Mouse (Mus musculus): ENCODE results near the gene Ric8a. TPM values are rescaled to one million over a fixed set of nuclear protein-coding genes. Genes with fewer than 3 reads are reported as not detected.
A peak's percentile ranks its signal among the peaks of the same experiment; 100 is the strongest.

Ric8a gene
- polyA plus RNA-seq, 1 experiment, result 53.1 TPM

DNA sequence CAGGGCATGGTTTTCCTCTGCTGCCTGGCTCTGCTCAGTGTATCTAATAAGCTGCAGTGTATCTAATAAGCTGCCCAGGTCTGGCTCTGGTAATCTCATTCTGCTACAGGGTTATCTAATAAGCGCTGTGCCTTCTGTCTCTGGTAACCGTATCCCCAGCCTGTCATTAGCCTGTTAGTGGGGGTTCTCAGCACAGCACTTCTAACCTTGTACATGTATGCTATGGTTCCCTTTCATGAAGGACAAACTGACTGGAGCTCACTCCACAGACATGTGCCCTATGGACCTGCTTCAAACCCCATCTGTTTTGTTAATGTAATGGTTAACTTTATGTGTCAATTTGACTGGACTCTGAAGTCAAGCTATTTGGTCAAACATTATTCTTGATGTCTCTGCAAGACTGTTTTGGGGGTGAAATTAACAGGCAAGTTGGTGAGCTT is 48.9 kb downstream of the Ric8a start:
- Histone ChIP-seq H3K27me3 (replicated peaks; ENCODE audit: control insufficient read depth, insufficient read depth, low read length) (no peaks in the 10 kb centered on the region), H3K4me3 (ENCODE audit: insufficient read depth, low read depth, low read length) (peak overlapping the region; percentile 48; the same call in 1 of the 2 replicates), H3K27ac (ENCODE audit: insufficient read depth, low read depth, low read length) (peak overlapping the region; percentile 94), H3K4me1 (ENCODE audit: control insufficient read depth, insufficient read depth, low read length) (peaks cover 2% of the 10 kb centered on the region; the same call in 1 of the 2 replicates), H3K36me3 (ENCODE audit: control insufficient read depth, insufficient read depth, low read length) (no peaks in the 10 kb centered on the region)
- WGBS, result 68% methylated on average over 2 of the region's 2 CpGs
- DNase-seq, result peak; percentile 85
- TF ChIP-seq POLR2A (IDR thresholded peaks at IDR 0.05; ENCODE audit: low read depth, low read length) (no peak), CTCF (conservative IDR thresholded peaks at IDR 0.05; ENCODE audit: insufficient read depth, insufficient read length, low read depth, low read length) (no peak)

DNA sequence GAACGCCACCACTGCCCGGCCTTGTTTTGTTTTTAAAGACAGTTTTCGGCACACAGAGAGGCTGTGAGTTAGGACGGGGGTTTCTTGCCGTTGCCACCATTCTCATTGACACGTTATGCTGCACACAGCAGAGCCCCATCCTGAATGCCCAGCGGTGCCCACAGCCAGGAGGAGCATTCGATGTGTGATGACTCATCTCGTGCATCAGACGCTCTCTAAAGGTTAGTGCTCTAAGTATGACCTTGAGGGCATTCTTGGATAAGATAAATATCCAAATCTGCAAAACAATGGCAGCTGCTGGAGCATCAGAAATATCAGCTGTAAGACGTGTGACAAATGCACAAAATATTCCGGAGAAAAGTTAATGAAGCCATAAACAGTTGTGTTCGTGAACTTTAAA is 50.4 kb downstream of the Ric8a start:
- no peaks in the 10 kb centered on the region for H3K36me3 ChIP-seq (ENCODE audit: control insufficient read depth, insufficient read depth, low read length)
- peaks cover 3% of the 10 kb centered on the region; the same call in 1 of the 2 replicates for H3K4me1 ChIP-seq (ENCODE audit: control insufficient read depth, insufficient read depth, low read length)
- no peak for DNase-seq
- WGBS, result 59% methylated on average over 13 of the region's 13 CpGs
- H3K27me3 ChIP-seq (replicated peaks; ENCODE audit: control insufficient read depth, insufficient read depth, low read length), result no peaks in the 10 kb centered on the region
- H3K27ac ChIP-seq (ENCODE audit: insufficient read depth, low read depth, low read length), result peak overlapping the region; percentile 87
- peak overlapping the region; percentile 48 for H3K4me3 ChIP-seq (ENCODE audit: insufficient read depth, low read depth, low read length)
- TF ChIP-seq POLR2A (IDR thresholded peaks at IDR 0.05; ENCODE audit: low read depth, low read length), result no peak
- TF ChIP-seq CTCF (conservative IDR thresholded peaks at IDR 0.05; ENCODE audit: insufficient read depth, insufficient read length, low read depth, low read length), result no peak

DNA sequence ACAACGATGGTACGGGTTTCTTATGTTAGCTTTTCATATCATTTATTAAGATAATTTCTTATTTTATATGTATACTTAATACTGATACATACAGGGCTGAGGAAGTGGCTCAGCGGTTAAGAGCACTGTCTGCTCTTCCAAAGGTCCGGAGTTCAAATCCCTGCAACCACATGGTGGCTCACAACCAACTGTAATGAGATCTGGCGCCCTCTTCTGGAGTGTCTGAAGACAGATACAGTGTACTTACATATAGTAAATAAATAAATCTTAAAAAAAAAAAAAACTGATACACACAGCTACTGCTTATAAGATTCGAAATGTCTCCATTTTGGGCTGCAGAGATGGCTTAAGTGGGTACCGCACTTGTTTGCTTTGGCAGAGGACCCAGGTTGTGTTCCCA is 50.9 kb downstream of the Ric8a start:
- Histone ChIP-seq H3K4me3 (ENCODE audit: insufficient read depth, low read depth, low read length) (no peak overlapping the region), H3K36me3 (ENCODE audit: control insufficient read depth, insufficient read depth, low read length) (no peaks in the 10 kb centered on the region), H3K4me1 (ENCODE audit: control insufficient read depth, insufficient read depth, low read length) (peaks cover 8% of the 10 kb centered on the region; the same call in 1 of the 2 replicates), H3K27me3 (replicated peaks; ENCODE audit: control insufficient read depth, insufficient read depth, low read length) (no peaks in the 10 kb centered on the region), H3K27ac (ENCODE audit: insufficient read depth, low read depth, low read length) (no peak overlapping the region)
- TF ChIP-seq POLR2A (IDR thresholded peaks at IDR 0.05; ENCODE audit: low read depth, low read length) (no peak), CTCF (conservative IDR thresholded peaks at IDR 0.05; ENCODE audit: insufficient read depth, insufficient read length, low read depth, low read length) (0 out of 2 replicates have a peak, but pooled peaks have one; percentile 7)
- 83% methylated on average over 7 of the region's 7 CpGs for WGBS
- peak; percentile 30 for DNase-seq

DNA sequence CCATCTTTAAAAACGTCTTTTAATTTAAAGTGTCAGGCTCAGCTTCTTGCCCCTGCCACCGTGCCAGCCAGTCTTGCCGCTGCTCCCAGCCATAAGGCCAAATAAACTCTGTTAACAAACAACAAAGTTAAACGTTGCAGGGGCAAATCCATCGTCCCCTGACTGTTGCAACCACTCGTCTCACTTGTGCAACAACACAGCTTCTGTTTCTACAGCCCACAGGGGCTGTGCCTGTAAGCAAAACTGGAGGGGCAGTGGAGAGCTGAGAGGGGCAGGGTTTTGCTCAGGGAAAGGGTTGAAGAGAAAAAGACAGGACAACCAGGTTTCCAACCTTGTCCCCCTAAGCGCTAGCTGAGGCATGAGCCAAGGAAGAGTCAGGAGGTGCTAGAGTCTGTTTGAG is 51.4 kb downstream of the Ric8a start:
- TF ChIP-seq POLR2A (IDR thresholded peaks at IDR 0.05; ENCODE audit: low read depth, low read length), result no peak
- no peak for TF ChIP-seq CTCF (conservative IDR thresholded peaks at IDR 0.05; ENCODE audit: insufficient read depth, insufficient read length, low read depth, low read length)
- 42% methylated on average over 7 of the region's 7 CpGs for WGBS
- no peak overlapping the region for H3K4me3 ChIP-seq (ENCODE audit: insufficient read depth, low read depth, low read length)
- H3K27ac ChIP-seq (ENCODE audit: insufficient read depth, low read depth, low read length), result no peak overlapping the region; the same call in 1 of the 2 replicates
- no peaks in the 10 kb centered on the region for H3K36me3 ChIP-seq (ENCODE audit: control insufficient read depth, insufficient read depth, low read length)
- peaks cover 8% of the 10 kb centered on the region; the same call in 1 of the 2 replicates for H3K4me1 ChIP-seq (ENCODE audit: control insufficient read depth, insufficient read depth, low read length)
- no peak for DNase-seq
- H3K27me3 ChIP-seq (replicated peaks; ENCODE audit: control insufficient read depth, insufficient read depth, low read length), result no peaks in the 10 kb centered on the region

DNA sequence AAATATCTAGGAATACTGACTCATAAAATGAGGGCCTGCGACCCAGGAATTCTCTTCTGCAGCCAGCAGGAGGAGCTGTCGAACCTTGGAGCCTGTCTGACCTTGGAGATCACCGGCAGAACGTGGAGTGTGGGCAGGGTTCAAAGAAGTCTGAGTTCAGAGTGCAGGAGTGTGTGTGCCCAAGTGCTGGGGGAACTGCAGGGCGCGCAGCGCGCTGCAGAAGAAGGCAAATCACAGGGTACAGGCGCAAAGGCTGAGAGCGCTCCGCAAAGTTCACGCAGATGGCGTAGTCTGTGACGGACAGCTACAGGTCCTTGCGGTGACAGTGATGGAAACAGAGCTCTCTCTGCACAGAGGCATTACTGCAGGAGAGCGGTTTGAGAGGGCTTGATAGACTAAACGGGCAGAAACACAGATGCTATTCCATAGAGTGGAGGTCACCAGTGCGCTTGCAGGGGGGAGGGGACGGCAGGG is 51.9 kb downstream of the Ric8a start:
- peak overlapping the region; percentile 30 for H3K4me3 ChIP-seq (ENCODE audit: insufficient read depth, low read depth, low read length)
- DNase-seq, result peak; percentile 94
- no peaks in the 10 kb centered on the region for H3K36me3 ChIP-seq (ENCODE audit: control insufficient read depth, insufficient read depth, low read length)
- no peaks in the 10 kb centered on the region for H3K27me3 ChIP-seq (replicated peaks; ENCODE audit: control insufficient read depth, insufficient read depth, low read length)
- H3K4me1 ChIP-seq (ENCODE audit: control insufficient read depth, insufficient read depth, low read length), result peaks cover 8% of the 10 kb centered on the region; the same call in 1 of the 2 replicates
- peak overlapping the region; percentile 6; the same call in 1 of the 2 replicates for H3K27ac ChIP-seq (ENCODE audit: insufficient read depth, low read depth, low read length)
- peak; percentile 91 for TF ChIP-seq CTCF (conservative IDR thresholded peaks at IDR 0.05; ENCODE audit: insufficient read depth, insufficient read length, low read depth, low read length)
- no peak for TF ChIP-seq POLR2A (IDR thresholded peaks at IDR 0.05; ENCODE audit: low read depth, low read length)
- 1% methylated on average over 19 of the region's 19 CpGs for whole genome bisulfite sequencing

DNA sequence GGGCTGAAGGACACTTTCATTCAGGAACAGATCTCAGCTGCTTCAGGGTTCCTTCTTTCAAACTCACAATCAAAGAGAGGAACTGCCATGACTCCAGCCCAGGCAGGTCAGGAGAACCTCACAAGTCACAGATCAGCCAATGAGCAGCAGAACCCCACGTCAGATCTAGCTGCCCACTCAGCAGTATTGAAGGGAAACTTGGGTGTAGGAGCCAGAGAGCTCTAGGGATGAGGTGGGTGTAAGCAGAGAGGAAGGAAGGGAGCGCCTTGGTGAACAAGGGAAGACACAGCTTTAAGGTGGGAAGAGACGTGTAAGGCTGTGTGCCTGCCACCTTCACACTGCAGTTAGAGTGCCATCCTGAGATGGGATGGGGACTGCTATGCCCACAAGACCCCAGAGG is 55.5 kb downstream of the Ric8a start:
- peaks cover 12% of the 10 kb centered on the region; the same call in 1 of the 2 replicates for H3K4me1 ChIP-seq (ENCODE audit: control insufficient read depth, insufficient read depth, low read length)
- TF ChIP-seq POLR2A (IDR thresholded peaks at IDR 0.05; ENCODE audit: low read depth, low read length) (no peak), CTCF (conservative IDR thresholded peaks at IDR 0.05; ENCODE audit: insufficient read depth, insufficient read length, low read depth, low read length) (no peak)
- 59% methylated on average over 3 of the region's 3 CpGs for WGBS
- no peaks in the 10 kb centered on the region for H3K36me3 ChIP-seq (ENCODE audit: control insufficient read depth, insufficient read depth, low read length)
- DNase-seq, result no peak
- no peak overlapping the region for H3K4me3 ChIP-seq (ENCODE audit: insufficient read depth, low read depth, low read length)
- no peaks in the 10 kb centered on the region for H3K27me3 ChIP-seq (replicated peaks; ENCODE audit: control insufficient read depth, insufficient read depth, low read length)
- peak overlapping the region; percentile 77 for H3K27ac ChIP-seq (ENCODE audit: insufficient read depth, low read depth, low read length)

DNA sequence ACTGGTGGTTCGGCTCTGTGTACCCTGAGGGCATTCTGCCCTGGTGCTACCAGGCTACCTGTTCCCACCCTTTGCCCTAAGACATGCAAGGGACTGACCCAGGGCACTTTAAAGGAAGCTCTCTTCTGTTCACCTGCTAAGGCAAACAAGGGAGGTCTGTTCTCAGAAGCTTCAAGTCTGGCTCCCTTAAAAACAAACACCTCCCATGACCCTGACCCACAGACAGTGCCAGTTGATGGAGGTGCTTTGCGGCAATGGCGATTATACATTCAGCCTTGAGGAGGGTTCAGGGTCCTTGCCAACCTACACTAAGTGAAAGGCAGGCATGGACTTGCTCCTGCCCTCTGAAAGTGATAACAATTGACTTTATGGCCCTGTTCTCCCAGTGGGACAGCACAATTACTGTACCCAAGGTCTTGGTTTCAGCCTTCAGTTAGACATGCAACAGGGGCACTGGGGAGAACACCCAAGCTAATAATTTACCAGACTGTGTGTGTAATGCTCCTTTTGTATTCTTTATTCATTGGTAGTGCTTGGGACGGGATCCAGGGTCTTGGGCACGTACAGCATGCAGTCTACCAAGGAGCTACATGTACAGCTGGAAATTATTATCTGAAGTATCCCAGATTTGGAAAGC is 56.2 kb downstream of the Ric8a start:
- peaks cover 12% of the 10 kb centered on the region; the same call in 1 of the 2 replicates for H3K4me1 ChIP-seq (ENCODE audit: control insufficient read depth, insufficient read depth, low read length)
- no peaks in the 10 kb centered on the region for H3K27me3 ChIP-seq (replicated peaks; ENCODE audit: control insufficient read depth, insufficient read depth, low read length)
- peak; percentile 88 for DNase-seq
- WGBS, result 28% methylated on average over 5 of the region's 5 CpGs
- no peak for TF ChIP-seq CTCF (conservative IDR thresholded peaks at IDR 0.05; ENCODE audit: insufficient read depth, insufficient read length, low read depth, low read length)
- H3K4me3 ChIP-seq (ENCODE audit: insufficient read depth, low read depth, low read length), result no peak overlapping the region
- H3K36me3 ChIP-seq (ENCODE audit: control insufficient read depth, insufficient read depth, low read length), result no peaks in the 10 kb centered on the region
- H3K27ac ChIP-seq (ENCODE audit: insufficient read depth, low read depth, low read length), result peak overlapping the region; percentile 77

Other genes starting within 250 kb of the Ric8a start
- gene Olfr61, start 228.0 kb upstream of the Ric8a start, polyA plus RNA-seq (2012; rRNA removed), result not detected in 2 replicates
- gene Olfr53, start 210.5 kb upstream of the Ric8a start, polyA plus RNA-seq (2012; rRNA removed), result not detected in 2 replicates
- not detected in 2 replicates for gene Olfr539, start 197.0 kb upstream of the Ric8a start, polyA plus RNA-seq (2012; rRNA removed)
- not detected in 2 replicates for gene Olfr45, start 175.0 kb upstream of the Ric8a start, polyA plus RNA-seq (2012; rRNA removed)
- not detected in 2 replicates for gene Olfr541, start 159.7 kb upstream of the Ric8a start, polyA plus RNA-seq (2012; rRNA removed)
- gene Cyp2e1, start 93.2 kb upstream of the Ric8a start, polyA plus RNA-seq (2012; rRNA removed), result 78.0 and 92.8 TPM in 2 replicates
- gene Syce1, start 69.1 kb upstream of the Ric8a start, polyA plus RNA-seq (2012; rRNA removed), result 0.05 and 0.10 TPM in 2 replicates
- 0.33 and 1.0 TPM in 2 replicates for gene Zfp941, start 34.8 kb upstream of the Ric8a start, polyA plus RNA-seq (2012; rRNA removed)
- 7.4 and 9.3 TPM in 2 replicates for gene Urah, start 21.9 kb upstream of the Ric8a start, polyA plus RNA-seq (2012; rRNA removed)
- gene Scgb1c1, start 11.4 kb upstream of the Ric8a start, polyA plus RNA-seq (2012; rRNA removed), result 20.6 and 20.8 TPM in 2 replicates
- gene Odf3, start 9.2 kb upstream of the Ric8a start, polyA plus RNA-seq (2012; rRNA removed), result 0.06 and 0.27 TPM in 2 replicates
- gene Gm45785, start 626 bp upstream of the Ric8a start, polyA plus RNA-seq (2012; rRNA removed), result not detected in 2 replicates
- gene Bet1l, start 620 bp downstream of the Ric8a start, polyA plus RNA-seq (2012; rRNA removed), result 25.4 and 26.3 TPM in 2 replicates
- gene Psmd13, start 25.0 kb downstream of the Ric8a start, polyA plus RNA-seq (2012; rRNA removed), result 66.8 and 75.2 TPM in 2 replicates
- 155 and 168 TPM in 2 replicates for gene Sirt3, start 25.4 kb downstream of the Ric8a start, polyA plus RNA-seq (2012; rRNA removed)
- 111 and 188 TPM in 2 replicates for gene Cox8b, start 43.5 kb downstream of the Ric8a start, polyA plus RNA-seq (2012; rRNA removed)
- gene Nlrp6, start 63.9 kb downstream of the Ric8a start, polyA plus RNA-seq (2012; rRNA removed), result 56.6 and 70.7 TPM in 2 replicates
- 58.0 and 71.2 TPM in 2 replicates for gene Pgghg, start 84.4 kb downstream of the Ric8a start, polyA plus RNA-seq (2012; rRNA removed)
- 0.87 and 1.4 TPM in 2 replicates for gene Ifitm5, start 93.3 kb downstream of the Ric8a start, polyA plus RNA-seq (2012; rRNA removed)
- gene Gm45717, start 99.0 kb downstream of the Ric8a start, polyA plus RNA-seq (2012; rRNA removed), result 0.27 TPM in 1 of 2 replicates, not detected in the other
- 642 and 737 TPM in 2 replicates for gene Ifitm2, start 99.0 kb downstream of the Ric8a start, polyA plus RNA-seq (2012; rRNA removed)
- gene Ifitm1, start 110.3 kb downstream of the Ric8a start, polyA plus RNA-seq (2012; rRNA removed), result 125 and 135 TPM in 2 replicates
- gene Ifitm3, start 153.8 kb downstream of the Ric8a start, polyA plus RNA-seq (2012; rRNA removed), result 259 and 313 TPM in 2 replicates
- 1.6 and 2.3 TPM in 2 replicates for gene Ifitm6, start 161.0 kb downstream of the Ric8a start, polyA plus RNA-seq (2012; rRNA removed)
- gene Gm17387, start 172.2 kb downstream of the Ric8a start, polyA plus RNA-seq (2012; rRNA removed), result not detected in 2 replicates
- 0.16 and 0.44 TPM in 2 replicates for gene B4galnt4, start 204.1 kb downstream of the Ric8a start, polyA plus RNA-seq (2012; rRNA removed)
- gene Pkp3, start 221.3 kb downstream of the Ric8a start, polyA plus RNA-seq (2012; rRNA removed), result 17.0 and 19.8 TPM in 2 replicates
- 102 and 110 TPM in 2 replicates for gene Sigirr, start 243.6 kb downstream of the Ric8a start, polyA plus RNA-seq (2012; rRNA removed)